23 mouse cellular contexts compared by ENCODE assay signal in the genomic region with DNA sequence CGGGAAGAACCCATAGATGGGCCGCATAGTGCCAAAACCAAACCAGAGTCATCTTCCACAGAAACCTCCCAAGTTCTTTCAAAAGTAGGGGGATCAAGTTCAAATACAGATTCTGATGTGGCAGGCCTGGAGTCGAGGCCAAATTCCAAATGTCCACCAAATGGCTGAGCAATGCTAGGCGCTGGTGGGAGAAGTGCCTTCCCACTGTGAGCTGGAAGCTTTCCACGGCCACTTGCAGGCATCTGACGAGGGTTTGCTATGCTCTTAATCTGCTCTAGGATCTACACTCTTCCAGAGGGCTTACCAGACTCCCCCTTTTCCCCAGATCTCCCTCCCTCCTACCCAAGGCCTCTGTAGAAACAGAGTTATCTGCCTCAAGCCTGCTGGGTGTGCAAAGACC.
DNase-seq lines count a peak whose midpoint lies in the region; ATAC-seq and TF ChIP-seq lines count a peak whose summit lies in the region.
"Had no signal": no experiment of that assay in that cellular context is flagged by ENCODE, and none has a peak within 500 bp of the region (broad histone marks: within the 10 kb centered on the region; RNA-seq: fewer than 3 reads in every experiment).

No protein-coding gene starts in this region.

- H3K4me1 ChIP-seq in hindbrain, postnatal 0 days (ENCODE audit: insufficient read depth, low read length), result no peaks in the 10 kb centered on the region; the same call in 1 of the 2 replicates
- H3K4me1 ChIP-seq in hindbrain, embryonic 11.5 days (replicated peaks; ENCODE audit: control insufficient read depth, insufficient read depth, low read length), result no peaks in the 10 kb centered on the region
- H3K4me1 ChIP-seq: hindbrain, embryonic 10.5 days; midbrain, embryonic 13.5 days had no signal

- no peaks in the 10 kb centered on the region for H3K27me3 ChIP-seq in hindbrain, postnatal 0 days (ENCODE audit: insufficient read depth, low read length)
- H3K27me3 ChIP-seq in hindbrain, embryonic 11.5 days (ENCODE audit: control insufficient read depth, insufficient read depth, low read length), result no peaks in the 10 kb centered on the region
- H3K27me3 ChIP-seq: CH12.LX; midbrain, embryonic 13.5 days had no signal

- H3K4me3 ChIP-seq in hindbrain, postnatal 0 days (ENCODE audit: low read length), result no peak overlapping the region
- no peak overlapping the region for H3K4me3 ChIP-seq in hindbrain, embryonic 11.5 days (ENCODE audit: low read depth, low read length)
- H3K4me3 ChIP-seq: erythroblast, embryonic 14.5 days; hindbrain, embryonic 10.5 days; midbrain, embryonic 13.5 days; myocyte had no signal

- WGBS in hindbrain, postnatal 0 days, result 56% methylated on average over 6 of the region's 6 CpGs
- 83% methylated on average over 6 of the region's 6 CpGs for WGBS in hindbrain, embryonic 11.5 days

- TF ChIP-seq CTCF in hindbrain, postnatal 0 days (IDR thresholded peaks at IDR 0.05; ENCODE audit: low read depth), result no peak

- ATAC-seq in hindbrain, postnatal 0 days, result no peak
- no peak for ATAC-seq in hindbrain, embryonic 11.5 days (ENCODE audit: low FRiP score)
- ATAC-seq in megakaryocyte, adult 5-6 weeks (ENCODE audit: poor library complexity, severe bottlenecking), result no peak
- ATAC-seq: forebrain, embryonic 14.5 days; midbrain, embryonic 13.5 days had no signal

- no peak overlapping the region for H3K9ac ChIP-seq in hindbrain, postnatal 0 days (replicated peaks; ENCODE audit: low read length)
- H3K9ac ChIP-seq in hindbrain, embryonic 11.5 days (ENCODE audit: low read depth, low read length), result no peak overlapping the region
- H3K9ac ChIP-seq: midbrain, embryonic 13.5 days had no signal

- no peak overlapping the region for H3K4me2 ChIP-seq in hindbrain, postnatal 0 days (ENCODE audit: low read depth, low read length)
- H3K4me2 ChIP-seq in hindbrain, embryonic 11.5 days (replicated peaks; ENCODE audit: low read depth, low read length), result no peak overlapping the region
- H3K4me2 ChIP-seq: midbrain, embryonic 13.5 days had no signal

- H3K27ac ChIP-seq in hindbrain, postnatal 0 days, result no peak overlapping the region
- no peak overlapping the region for H3K27ac ChIP-seq in hindbrain, embryonic 11.5 days (ENCODE audit: low read depth, low read length)
- H3K27ac ChIP-seq: midbrain, embryonic 13.5 days had no signal

- no peaks in the 10 kb centered on the region for H3K36me3 ChIP-seq in hindbrain, postnatal 0 days (ENCODE audit: insufficient read depth, low read length)
- H3K36me3 ChIP-seq in hindbrain, embryonic 11.5 days (ENCODE audit: control insufficient read depth, insufficient read depth, low read length), result no peaks in the 10 kb centered on the region

- peak; percentile 39 for DNase-seq in hindbrain, postnatal 0 days (ENCODE audit: low spot score)
- DNase-seq in hindbrain, embryonic 11.5 days (ENCODE audit: low spot score), result no peak
- DNase-seq in Muller cell, postnatal 12 days (ENCODE audit: inconsistent ontology term), result peak; percentile 85
- peak; percentile 77 for DNase-seq in cerebellum, adult 11-12 months
- DNase-seq in cerebellum, postnatal 14 days, result peak; percentile 77 to 78
- DNase-seq in right cerebral cortex, postnatal 25 days, result no peak
- DNase-seq in right cerebral cortex, adult 2 months (ENCODE audit: low spot score in 2 of 2), result no peak
- DNase-seq: adrenal gland, adult 8-10 months; gastrocnemius, postnatal 25 days; kidney, adult 2 months; kidney, postnatal 10 days; liver; lung, adult 18-20 months; lung, postnatal 36 days; right cerebral cortex, postnatal 14 days; thymus, adult 2 months had no signal

- no peaks in the 10 kb centered on the region for H3K9me3 ChIP-seq in hindbrain, postnatal 0 days (ENCODE audit: low read length)
- no peaks in the 10 kb centered on the region for H3K9me3 ChIP-seq in hindbrain, embryonic 11.5 days (ENCODE audit: control insufficient read depth, low read length)
- H3K9me3 ChIP-seq: hindbrain, embryonic 10.5 days; midbrain, embryonic 13.5 days had no signal

Comparison
In these comparisons a context has a peak if more than half of its experiments do, and no peak if none do; other contexts are left out.
1. DNase-seq: peak in hindbrain, postnatal 0 days (single experiment), Muller cell, postnatal 12 days (single experiment), cerebellum, adult 11-12 months (single experiment) and cerebellum, postnatal 14 days (2 of 2); none in hindbrain, embryonic 11.5 days (single experiment), right cerebral cortex, postnatal 25 days (single experiment) and right cerebral cortex, adult 2 months (0 of 2).